Mouse (Mus musculus) T-helper 1 cell (primary cell): Measurements from ENCODE around the gene Kirrel3.

Source experiments
- in situ Hi-C: fragments of 300-600 bp; cut with MboI, MseI; formaldehyde crosslinking; loops from one replicate; pipeline ENCODE4 v1.15.1; 2025; ENCODE audit warnings: high pct_unique_total_duplicates

Kirrel3 gene

DNA sequence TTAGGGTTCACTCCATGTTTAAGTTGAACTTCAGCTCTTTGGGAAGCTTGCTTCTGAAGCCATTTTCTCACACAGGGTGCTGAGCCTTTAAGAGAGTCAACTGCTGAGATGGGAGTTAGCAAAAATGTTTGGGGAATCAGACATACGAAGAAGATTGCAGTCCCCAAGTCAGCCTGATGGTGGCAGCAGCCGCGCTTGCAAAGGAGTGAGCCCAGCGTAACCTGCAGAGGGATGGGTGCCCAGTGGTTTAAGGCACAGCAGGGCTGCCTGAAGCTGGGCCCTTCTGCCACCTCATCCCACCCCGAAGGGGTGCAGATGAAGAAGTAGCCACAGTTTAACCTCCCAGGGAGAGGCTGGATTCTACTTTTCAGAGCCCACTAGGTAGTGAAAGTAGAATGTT, 13.0 kb downstream of the Kirrel3 start:
- in situ Hi-C loops, result loop anchor here (10.0 to 25.0 kb wide), 2 partner anchors 1036 to 1236 kb away; no protein-coding TSS in a partner anchor

DNA sequence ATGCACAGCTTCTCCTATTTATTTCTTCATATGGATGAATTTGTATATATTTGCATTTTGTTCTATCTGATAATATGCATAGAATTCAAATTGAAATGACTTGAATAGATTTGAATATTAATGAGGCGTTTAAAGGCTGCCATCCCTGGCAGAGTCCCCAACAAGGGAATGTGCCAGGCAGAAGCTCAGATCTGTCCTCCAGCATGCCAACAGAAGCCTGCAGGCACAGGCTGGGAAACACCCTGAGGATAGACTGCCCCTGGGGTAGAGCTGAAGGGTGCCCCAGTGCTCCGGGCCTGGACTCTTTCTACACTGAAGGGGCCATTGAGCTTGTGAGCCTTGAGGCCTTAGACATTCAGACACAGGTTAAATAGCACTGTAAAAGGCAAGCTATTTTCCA, 21.5 kb downstream of the Kirrel3 start:
- in situ Hi-C loops, result no loop called here

DNA sequence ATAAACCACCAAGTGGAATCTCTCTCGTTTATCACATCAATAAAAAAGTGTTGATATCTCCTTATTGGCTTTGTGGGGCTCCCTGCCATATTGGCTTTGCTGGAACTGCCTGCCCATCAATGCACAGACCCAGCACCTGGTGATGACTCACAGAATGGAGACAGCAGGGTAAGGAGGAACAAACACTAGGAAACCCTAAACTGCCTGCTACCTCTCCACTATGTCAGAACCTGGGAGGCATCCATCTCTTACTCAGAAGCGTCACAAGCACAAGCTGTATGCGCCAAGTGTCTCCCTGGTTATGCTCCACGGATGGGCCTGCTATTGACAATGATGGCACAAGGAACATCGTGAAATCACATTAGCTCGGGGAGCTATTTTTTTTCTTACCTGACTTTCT, 33.2 kb downstream of the Kirrel3 start:
- in situ Hi-C loops, result no loop called here

DNA sequence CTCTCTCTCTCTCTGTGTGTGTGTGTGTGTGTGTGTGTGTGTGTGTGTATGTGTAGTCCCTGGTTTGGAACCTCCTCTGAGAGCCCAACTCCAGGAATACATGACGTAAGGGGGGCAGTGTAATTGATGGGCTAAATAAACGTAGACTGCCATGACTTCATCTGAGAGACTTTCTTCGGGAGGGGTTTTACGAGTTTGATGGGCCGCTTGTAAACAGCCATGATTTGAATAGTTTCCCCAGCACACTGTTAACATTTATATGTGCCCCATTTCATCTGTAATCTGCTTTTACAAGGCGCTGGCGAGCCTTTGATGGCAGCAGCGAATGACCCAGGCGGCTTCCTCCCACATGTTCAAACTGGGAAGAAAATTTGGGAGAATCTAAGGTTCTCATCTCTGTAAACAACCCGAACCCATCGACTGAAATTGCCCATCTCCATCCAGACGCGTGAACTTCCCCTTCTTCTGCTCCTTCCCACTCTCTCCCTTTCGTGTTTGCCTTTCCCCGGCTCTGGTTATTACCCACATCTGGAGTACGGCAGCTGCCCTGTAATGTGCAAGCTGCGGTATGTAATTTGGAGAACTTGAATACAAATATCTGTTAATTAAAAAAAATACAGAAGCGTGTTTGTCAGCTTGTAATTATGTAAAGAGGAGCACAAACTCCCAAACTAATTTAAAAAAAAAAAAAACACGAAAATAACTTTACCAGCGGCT, 34.7 kb downstream of the Kirrel3 start:
- in situ Hi-C loops, result no loop called here

DNA sequence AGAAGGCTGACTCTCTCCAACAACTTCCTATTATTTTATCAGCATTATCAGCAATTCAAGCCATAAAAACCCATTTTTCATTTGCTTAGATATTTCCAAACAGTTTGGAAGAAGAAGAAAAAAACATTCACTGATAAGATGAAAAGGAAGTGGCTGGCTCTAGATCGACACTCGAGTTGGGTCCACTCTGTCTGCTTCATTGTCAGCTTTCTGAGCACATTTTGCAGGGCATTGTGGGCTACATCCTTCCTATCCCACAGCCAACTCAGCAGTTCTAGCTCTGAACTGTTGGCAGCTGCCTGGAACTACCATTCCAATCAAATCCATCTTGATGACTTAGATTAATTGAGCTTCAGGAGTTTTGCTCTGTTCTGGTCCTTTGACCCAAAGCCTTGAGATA, 40.0 kb downstream of the Kirrel3 start:
- in situ Hi-C loops, result no loop called here

DNA sequence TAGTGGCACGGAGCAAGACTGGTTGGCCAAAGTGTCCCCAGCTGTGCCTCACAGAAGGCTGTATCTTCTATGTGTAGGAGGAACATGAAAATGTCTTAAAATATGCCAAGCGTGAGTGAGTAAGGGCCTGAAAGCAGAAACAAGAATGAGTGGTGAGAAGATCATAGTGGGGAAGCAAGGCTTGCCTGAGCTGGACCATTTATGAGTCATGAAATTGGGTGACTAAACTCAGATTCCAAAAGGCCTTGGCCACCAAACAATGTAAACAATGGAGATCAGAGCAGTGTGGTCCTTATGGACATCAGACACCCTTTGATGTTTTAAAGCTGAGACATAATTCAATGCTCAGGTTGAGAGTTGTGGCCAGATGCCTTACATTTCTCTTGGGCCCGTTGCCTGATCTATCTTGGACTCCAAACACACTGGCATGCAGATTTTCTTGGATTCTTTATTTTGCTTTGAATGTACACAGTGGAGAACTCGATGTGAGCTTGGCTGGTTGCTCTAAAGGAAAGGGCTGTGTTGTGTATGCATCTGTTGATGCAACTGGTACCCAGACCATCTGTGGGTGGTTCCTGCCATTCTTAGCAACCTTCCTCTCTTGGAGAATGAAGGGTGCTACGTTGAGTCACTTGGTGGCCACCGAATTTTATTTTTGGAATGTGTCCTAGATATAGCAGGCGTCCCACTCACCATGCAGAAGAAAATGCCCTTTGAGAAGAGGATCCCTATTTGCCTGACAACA, 53.1 kb downstream of the Kirrel3 start:
- in situ Hi-C loops, result no loop called here

DNA sequence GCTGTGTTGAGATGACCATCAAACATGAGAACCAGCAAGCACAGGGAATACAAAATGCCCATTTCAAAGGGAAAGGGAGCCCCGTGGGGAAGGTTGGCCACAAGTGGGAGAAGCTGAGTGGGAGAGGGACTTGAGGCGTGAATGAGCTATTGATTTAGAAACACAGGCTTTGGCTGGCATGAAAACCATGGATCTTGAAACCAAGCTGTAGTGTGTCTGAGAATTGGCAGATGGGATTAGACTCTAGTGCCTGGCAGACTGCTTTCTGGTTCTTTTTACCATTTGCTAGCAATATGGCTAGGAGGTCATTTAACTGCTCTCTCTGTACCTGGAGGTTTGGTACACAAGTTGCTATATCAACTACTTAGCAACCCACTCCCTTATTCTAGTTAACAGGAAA, 56.2 kb downstream of the Kirrel3 start:
- in situ Hi-C loops, result no loop called here

DNA sequence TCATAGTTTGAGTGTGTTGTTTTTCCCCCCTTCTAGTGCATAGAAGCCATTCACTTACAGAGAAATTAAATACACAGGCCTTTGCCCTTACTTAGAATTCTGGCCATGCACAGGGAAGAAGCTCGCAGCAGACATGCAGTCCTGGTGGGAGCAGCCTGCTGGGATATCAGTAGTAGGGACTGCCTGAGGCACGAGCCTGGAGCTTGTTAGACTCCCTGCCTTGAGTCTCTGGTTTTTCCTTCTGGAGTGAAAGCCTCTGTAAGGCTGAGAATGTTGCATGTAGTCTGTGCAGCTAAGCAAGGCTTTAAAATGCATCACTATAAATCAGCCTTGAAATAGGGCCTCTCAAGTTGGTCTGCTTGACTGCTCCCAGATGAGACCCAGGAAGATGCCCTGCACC, 70.0 kb downstream of the Kirrel3 start:
- in situ Hi-C loops, result no loop called here

DNA sequence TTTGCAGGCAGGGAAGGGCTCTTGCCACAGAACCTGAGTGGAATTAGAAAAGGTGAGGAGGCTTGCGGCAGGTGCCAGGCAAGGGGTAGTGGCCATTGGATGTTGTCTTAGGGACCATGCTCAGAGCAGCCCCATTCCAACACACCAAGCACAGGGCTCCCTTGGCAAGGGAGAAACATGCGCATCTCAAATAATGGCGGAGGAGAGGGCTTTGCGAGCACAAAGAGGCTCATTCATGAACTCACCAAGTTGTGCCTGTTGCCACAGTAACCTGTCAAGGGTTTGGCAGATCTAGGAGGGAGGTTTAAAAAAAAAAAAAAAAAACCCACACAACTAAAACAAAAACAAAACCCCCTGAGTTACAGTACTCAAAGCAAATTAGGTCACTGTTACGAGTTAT, 72.2 kb downstream of the Kirrel3 start:
- in situ Hi-C loops, result no loop called here

DNA sequence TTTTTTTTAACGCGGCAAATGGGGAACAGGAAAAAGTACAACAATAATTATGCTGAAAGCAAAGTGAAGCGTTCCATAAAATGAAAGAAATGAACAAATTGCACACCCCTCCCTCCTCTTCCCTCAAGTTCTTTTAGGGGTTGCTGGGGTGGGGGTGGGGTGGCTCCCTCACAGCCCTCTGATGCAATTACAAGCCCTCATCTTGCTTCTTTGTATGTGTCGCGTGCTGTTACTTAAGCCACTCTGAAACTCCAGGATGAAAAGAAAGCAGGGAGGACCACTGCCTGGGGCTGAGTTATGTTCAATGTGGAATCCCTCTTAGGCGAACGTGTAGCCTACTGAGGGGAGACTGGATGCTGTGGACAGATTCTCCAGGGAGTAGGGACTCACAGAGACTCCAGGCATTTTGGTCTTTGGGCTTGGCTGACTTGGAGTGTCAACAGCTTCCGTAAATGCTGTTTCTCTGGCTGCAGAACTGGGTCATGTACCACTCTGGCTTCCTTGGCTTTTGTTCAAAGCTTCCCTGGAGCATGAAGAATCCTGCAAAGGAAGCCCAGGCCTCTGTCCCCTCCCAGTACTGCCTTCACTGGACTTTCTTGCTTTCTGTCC, 72.7 kb downstream of the Kirrel3 start:
- in situ Hi-C loops, result no loop called here

DNA sequence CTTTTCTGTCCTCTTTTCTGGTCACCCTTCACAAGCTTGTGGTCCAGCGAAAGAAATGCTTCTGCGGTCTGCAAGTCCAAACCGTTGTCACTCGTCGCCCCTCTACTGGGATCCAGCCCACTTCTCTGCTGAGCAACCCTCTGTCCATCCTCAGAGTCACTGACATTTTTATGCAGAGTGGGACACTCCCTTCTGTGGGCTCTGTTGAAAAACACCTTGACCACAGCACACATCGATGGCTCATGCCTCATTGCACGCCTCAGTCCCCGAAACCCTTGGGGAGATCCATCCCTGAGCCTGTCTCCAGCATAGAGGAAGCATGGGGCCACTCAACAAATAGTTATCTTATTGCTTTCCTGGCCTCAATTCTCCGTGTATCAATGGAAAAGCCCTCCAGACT, 73.4 kb downstream of the Kirrel3 start:
- in situ Hi-C loops, result no loop called here

DNA sequence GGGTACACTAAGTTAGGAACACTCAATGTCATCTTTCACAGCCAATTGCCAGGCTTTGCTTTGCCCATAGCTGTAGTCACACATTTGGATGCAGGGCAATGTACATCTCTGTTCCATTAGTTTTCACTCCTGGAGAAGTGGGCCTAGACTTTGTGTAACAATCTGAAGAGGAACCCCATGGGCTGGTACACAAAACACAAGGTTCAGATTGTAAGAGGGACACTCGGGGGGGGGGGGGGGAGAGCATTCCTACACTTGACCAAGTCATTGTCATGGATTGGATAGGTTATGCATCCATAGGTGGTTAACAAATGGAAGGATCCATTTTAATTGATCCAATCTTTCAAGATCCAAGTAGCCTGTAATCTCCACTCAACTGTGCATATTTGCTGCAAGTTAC, 75.6 kb downstream of the Kirrel3 start:
- in situ Hi-C loops, result no loop called here

DNA sequence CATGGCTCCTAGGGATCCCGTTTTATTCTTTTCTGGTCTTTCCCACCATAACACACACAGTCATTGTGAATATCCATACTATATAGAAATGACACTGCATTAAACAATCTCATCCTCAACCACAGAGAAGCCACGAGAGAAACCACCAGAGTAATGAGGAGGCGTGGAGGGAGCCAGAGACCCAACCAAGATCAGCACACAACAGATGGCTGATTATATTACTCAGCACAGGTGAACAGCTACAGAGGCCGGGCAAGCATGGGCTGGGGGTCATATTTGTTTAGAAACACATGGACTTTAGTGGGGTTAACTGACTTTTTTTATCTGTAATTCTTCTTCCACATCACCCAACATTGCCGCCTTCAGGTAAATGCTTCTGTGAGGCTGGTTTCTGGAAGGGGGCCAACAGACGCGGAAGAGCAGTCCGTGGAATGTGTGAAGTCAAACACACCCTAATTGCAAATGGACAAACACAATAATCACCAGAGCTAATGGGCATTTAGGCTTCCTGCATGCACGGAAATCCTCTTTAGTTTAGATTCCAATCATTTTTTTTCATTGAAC, 76.8 kb downstream of the Kirrel3 start:
- in situ Hi-C loops, result no loop called here

DNA sequence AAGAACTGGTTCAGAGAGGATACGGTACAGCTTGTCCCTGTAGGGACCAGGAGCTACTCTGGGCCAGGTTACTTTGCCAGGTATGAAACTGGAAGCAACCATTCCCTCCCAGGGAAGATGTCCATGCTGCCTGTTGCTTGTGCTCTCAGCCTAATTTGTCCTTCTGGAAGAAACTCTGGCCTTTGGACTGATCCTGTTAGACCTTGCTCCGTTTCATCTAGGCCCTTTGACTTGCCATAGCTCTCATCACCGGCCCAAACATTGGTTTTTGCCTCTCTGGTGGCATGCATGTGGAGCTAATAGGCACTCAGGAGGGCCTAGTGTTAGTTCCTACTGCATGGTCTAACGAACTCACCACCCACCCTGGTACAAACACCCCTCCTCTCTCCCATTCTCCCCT, 88.2 kb downstream of the Kirrel3 start:
- in situ Hi-C loops, result no loop called here

DNA sequence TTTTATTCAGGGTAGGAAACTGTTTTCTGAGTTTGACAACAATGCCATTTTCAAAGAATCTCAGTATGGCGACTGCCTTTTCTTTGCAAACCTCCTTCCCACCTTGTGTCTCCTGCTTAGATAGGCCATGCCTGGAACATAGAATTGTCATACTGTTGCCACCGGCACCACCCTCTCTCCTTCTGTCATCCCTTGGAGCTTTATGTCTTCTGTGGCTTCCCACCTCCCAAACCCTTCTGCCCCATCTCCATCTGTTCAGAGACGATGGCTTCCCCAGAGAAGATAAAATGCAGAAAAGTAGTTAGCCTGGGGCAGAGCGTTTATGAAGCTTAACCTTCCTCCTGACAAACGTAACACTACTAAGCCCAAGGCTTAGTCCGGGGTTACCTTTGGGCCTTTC, 88.9 kb downstream of the Kirrel3 start:
- in situ Hi-C loops, result no loop called here

DNA sequence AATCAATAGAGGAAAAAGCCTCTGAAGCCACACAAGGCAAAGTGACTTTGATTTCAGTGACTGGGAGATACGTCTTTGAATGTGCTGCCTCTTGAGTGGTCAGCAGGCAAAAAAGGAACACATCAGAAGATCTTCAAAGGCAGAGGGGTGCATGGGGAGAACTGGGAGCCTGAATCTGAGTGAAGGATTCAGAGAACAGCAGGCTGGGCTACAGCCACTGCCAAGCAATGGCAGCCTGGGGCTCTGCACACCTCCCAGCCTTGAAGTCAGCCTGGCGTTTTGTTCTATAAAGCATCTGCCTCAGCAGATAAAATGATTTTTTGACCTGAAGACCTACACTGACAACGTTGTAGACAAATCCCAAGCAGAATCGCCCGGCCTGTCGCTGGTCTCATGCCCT, 93.5 kb downstream of the Kirrel3 start:
- in situ Hi-C loops, result no loop called here

DNA sequence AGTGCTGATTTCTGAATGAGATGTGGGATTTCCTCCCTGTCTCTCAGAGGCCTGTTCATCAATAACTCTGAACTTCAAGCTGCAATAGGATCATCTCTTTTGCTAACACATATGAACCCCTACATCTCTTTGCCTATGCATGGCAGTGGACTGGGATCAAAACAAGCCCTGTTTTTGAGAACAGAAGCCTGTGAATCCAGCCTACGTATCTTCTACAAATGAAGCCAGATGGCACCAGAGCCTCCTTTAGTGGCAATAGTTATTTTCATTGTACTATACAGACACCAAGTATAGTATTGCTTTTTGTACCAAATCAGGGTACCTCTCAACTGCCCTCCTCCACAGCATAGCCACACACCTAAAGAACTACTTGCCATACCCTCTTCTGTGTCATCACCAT, 94.4 kb downstream of the Kirrel3 start:
- in situ Hi-C loops, result no loop called here

DNA sequence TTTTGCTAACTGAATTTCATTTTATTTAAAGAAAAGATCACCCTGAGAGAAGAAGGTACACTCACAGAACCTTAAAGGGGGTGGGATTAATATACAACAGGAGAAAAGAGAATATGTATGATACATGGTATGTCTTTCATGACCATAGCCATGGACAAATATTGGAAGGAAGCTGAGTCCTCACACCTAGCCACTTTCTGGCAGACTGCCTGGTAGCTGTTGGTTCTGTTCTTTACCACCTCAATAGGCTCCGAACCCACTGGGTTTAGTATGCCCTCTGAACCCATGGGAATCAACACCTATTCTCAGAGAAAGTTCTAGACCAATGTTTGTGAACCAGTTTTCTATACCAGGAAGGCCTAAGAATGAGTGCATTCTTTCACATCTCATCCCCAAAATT, 96.8 kb downstream of the Kirrel3 start:
- in situ Hi-C loops, result no loop called here

DNA sequence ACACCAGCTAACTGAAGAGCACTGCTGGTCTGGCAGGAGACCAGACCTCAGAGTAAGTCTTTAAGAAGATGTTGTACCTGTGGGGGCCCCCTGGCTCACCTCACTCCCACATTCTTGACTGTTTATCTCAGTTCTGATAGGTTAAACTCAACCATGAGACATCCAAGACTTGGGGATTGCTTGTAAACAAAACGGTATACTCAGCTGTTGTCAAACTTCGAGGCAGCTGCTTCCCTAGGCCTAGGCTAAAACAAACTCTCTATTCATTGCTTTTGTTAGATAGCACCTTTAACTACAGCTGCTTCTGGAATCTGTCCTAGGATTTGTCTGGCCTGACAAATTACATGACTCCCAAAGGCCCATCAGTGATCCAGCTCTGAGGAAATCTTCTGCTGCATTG, 99.8 kb downstream of the Kirrel3 start:
- in situ Hi-C loops, result no loop called here

DNA sequence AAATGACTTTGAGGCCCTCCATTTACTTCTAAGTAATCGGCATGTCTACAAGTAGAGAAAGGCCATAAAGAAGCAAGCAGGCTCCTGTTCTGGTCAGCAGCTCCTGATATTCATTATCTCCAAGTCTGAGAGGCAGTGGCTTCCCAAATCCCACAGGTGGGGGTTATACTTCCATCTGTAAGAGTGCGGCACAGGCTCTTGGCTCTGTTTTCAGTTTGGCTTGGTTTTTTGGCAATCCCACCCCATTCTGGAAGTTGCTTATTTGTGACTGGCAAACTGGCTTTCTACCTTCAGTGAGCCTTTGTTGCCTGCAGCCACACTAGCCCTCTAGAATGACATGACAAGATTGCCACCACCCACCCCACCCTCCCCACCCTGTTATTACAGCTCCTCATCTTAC, 100.4 kb downstream of the Kirrel3 start:
- in situ Hi-C loops, result no loop called here

DNA sequence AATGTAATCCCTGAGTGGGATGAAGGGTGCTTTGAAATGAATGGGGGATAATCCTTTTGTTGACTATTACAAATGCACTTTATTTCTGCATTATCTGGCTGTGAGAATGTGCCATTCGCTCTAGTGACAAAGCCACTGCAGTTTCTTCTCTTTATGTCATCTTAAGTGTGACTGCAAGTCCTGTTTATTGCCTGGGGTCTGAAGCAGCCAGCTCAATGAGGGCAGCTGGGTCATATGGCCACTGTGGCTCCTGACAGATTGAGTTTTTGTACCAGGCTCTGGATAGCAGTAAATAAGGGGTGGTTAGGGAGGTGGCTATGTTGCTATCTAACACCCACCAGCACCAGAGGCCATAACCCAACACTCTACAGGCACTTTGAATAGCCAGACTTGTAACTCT, 104.1 kb downstream of the Kirrel3 start:
- in situ Hi-C loops, result no loop called here

DNA sequence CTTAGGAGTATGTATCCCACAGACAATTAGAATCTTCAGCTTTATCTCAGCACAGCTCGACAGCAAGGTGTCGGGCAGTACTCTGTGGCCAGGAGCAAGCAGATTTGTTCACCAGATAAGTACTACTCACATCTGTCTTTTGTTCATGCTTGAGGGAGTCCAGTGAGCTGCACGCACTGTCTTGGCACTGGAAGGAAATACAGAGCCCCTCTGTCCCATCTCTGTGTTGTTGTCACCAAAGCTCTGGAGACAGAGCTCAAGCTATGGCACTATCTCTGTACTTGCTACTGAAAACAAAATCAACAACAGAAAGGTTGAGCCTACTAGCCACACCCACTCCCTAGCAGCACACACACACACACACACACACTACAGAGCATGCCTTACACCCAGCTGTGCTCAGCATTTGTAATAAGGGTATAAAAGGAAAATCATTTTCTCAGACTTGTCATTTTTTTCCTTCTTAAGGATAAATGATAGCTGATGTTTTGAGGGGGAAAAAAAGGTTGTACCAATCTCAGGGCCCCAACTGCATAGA, 106.4 kb downstream of the Kirrel3 start:
- in situ Hi-C loops, result no loop called here
